Mouse (Mus musculus): ENCODE data around the gene Taf1b.
A peak's percentile ranks its signal among the peaks of the same experiment; 100 is the strongest.
"Not testable (repeated sequence)": the region's sequence is repeated elsewhere in the genome, so short reads cannot be mapped to it uniquely, and the experiment has no call there.

Gene Taf1b

DNA sequence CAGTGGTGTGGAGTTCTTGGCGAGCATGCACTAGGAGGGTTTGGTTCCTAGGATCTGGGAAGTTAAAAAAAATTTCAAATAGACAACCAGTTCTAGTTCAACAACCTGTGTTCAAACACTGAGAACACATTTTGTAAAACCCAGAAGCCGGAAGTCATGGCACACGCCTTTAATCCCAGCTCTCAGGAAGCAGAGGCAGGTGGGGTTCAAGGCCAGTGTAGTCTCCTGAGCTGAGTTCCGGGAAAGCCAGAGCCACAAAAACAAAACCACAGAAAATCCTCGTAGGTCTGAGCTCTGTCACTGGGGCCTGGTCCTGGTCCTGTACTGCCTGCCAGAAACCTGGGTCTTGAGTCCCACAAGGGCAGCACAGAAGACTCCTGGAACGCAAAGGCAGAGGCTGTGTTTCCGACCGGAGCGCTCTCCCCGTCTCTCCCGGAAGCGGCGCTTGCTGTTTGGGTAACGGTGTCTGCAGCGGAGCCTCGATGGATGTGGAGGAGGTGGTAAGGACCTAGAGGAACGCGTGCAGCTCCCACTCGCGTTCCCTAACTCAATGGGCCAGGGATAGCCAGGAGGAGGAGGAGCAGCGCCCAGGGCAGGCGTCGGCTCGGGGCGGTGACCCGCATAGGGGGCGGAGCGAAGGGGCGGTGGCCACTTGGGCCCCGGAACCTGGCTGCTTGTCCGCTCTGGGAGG lies at the start of gene Taf1b:
Gene Taf1b (plus strand): TSS at position 210 of the 691 bp plus-strand sequence.
- DNase-seq: peak; percentile 89

DNA sequence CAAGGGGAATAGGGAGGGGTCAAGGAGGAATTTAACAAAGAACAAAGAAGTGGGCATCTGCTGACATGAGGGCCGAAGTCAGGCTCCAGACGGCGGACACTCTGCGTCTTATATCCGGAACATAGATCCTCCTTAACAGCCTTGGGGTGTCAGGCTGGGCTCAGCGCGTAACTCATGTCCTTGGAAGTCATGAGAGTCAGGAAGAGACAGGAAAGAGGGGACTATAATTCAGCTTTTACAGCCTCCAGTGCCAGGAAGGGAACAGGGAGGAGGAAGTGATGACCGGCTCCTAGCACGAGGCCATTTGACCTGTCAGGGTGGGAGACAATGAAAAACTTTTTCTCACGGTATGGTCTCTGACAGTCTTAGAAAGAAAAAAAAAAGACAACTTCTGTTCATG lies 37.8 kb upstream of the Taf1b start:
- DNase-seq: no peak

- not testable (repeated sequence) for DNase-seq
Measured at GRCm38 (mm10) chr12:24462121-24462520, 36.0 kb upstream of the Taf1b start.

DNA sequence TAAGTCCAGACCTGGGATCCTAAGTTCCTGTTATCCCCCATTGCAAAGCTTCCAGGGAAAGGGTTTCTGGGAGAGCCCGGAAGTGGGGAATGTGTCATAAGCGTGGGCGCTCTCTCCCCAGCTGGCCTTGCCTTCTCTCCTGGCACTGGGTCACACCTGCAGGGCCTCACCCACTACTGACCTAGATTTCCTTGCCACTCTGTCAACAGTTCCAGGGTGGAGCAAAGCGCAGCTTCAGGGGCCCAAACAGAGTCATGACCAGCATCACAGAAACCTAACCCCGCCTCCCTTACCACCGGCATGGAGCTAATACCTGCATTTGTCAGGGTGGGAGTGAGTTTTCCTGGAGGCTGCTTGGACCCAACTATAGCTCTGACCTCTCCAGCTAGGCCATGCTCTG lies 34.7 kb upstream of the Taf1b start:
- not testable (repeated sequence) for DNase-seq

GRCm38 (mm10) chr12:24468966-24469365 lies 29.2 kb upstream of the Taf1b start:
- no peak for DNase-seq

- peak; percentile 40 for DNase-seq
Measured at GRCm38 (mm10) chr12:24470943-24471342, 27.2 kb upstream of the Taf1b start.

DNA sequence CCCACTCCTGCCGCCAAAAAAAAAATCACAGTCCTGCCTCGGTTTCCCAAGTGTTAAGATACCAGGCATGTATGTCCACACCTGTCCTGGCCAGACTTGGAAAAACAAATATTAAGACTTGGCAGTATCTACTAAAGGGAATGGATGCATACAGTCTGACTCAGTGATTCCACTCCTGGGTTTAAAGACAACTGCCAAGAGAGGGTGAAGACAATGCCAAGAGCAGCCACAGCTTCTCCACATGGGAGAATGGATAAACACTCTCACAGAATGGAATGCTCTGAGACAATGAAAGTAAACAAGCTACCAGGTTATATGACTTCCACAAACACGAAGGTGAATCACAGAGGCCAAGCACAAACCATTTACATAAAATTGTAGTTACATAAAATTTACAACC lies 24.9 kb upstream of the Taf1b start:
- DNase-seq: no peak

- DNase-seq: no peak
Measured at GRCm38 (mm10) chr12:24484930-24485329, 13.2 kb upstream of the Taf1b start.

- no peak for DNase-seq
Measured at GRCm38 (mm10) chr12:24486882-24487281, 11.3 kb upstream of the Taf1b start.

DNA sequence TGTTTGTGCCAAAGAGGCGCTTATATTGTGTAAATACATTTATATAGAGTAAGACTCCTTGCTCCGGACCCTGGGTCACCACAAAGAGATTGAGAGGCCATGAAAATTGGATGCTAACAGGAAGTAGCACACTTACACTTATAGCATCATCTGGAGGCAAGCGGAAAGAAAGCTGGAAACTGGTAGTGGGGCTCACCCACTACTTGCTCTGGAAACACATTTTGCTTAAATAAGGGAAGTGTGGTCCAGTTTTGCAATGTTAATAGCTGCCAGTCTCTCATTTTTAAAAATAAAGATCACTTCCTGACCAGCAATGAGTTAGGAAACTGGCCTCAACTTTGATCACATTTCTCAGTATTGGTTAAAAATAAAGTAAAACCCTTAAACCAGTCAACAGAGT lies 5.7 kb upstream of the Taf1b start:
- DNase-seq: not testable (repeated sequence)

DNA sequence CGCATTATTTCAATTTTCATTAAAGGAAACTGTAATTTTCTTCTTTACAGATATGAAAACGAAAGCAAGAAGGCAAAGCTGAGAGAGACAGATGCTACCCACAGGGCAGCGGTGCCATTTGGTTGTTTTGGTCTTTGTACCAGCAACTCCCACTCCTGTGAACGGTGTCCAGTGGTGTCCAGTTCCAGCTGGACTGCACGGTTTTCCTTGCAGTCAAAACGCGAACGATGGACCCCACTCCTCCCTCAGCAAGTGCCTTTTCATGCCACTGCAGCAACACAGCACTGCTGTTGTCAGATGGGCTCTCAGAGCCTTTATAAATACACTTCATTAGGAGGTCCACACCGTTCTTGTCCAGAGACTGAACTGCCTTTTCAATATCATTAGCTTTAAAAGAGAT lies 5.1 kb upstream of the Taf1b start:
- DNase-seq: no peak

GRCm38 (mm10) chr12:24493412-24493811 lies 4.7 kb upstream of the Taf1b start:
- no peak for DNase-seq

DNA sequence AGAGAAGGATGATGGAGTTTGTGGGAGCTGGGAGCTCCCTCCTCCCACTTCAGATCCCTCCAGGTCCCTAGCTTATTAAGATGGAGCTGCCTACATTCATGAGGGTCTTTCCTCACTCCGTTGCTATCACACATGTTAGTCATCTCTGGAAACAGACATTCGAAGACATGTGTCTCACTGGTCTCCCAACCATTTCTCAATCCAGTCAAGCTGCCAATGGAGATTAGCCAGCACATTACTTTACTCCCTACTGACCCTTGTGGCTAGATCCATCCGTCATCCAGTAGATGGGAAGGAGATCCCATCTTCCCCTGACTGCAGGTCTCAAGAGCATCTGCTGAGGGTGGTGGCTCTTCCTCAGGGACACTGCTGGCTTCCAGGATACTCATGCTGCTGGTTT lies 3.4 kb upstream of the Taf1b start:
- not testable (repeated sequence) for DNase-seq

DNA sequence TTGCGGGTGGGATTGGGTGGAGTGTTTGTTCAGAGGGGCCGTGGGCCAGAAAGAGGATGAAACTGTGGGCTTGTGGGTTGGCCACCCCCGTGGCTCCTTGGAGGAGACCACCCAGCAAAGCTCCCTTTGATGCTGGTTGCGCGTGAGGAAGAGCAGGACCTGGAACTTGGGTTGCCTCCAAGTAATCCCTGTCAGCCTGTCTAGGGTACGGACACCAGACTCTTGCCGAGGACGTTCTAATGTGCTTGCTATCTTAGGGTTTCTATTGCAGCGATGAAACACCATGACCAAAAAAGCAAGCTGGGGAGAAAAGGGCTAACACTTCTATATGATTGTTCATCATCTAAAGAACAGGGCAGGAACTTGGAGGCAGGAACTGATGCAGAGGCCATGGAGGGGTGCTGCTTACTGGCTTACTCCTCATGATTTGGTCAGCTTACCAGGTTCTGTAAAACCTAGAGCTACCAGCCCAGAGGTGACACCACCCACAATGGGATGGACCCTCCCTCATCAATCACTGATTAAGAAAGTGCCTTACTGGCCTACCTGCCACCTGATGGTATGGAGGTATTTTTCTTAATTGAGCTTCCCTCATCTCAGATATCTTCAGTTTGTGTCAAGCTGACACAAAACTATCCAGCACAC lies 804 bp downstream of the Taf1b start:
- not testable (repeated sequence) for DNase-seq

DNA sequence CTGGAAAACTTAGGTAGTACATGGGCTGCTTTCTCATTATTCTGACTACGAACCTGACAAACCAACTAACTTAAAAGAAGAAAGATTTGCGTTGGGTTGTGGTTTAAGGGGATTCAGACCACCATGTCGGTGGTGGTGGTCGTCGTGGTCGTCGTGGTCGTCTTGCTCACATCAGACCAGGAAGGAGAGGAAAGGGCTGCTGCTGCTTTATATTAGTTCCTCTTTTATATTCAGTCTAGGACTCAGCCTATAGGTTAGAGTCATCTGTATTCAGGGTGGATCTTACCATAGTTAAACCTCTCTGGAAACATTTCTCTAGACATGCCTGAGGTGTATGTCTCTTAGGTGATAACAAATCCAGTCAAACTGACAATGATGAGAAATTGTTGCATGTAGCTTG lies 19.0 kb downstream of the Taf1b start:
- no peak for DNase-seq

GRCm38 (mm10) chr12:24521076-24521475 lies 22.9 kb downstream of the Taf1b start:
- no peak for DNase-seq

DNA sequence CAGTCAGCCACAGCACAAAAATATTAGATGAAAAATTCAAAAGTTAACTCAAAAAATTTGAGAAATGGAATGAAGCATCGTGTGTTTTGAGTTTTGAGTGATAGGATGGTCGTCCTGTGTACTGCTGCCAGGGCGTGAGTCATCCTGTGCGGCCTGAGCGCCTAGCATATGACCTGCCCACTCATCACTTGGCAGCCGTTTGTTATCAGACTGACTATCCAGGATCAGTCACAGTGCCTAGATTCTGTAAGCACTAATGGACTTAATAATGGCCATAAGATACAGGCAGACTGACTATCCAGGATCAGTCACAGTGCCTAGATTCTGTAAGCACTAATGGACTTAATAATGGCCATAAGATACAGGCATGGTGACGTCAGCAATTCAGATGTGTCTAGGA lies 26.9 kb downstream of the Taf1b start:
- not testable (repeated sequence) for DNase-seq

GRCm38 (mm10) chr12:24536390-24536789 lies 38.2 kb downstream of the Taf1b start:
- no peak for DNase-seq

GRCm38 (mm10) chr12:24537201-24537600 lies 39.0 kb downstream of the Taf1b start:
- DNase-seq: no peak

GRCm38 (mm10) chr12:24537965-24538364 lies 39.8 kb downstream of the Taf1b start:
- no peak for DNase-seq

DNA sequence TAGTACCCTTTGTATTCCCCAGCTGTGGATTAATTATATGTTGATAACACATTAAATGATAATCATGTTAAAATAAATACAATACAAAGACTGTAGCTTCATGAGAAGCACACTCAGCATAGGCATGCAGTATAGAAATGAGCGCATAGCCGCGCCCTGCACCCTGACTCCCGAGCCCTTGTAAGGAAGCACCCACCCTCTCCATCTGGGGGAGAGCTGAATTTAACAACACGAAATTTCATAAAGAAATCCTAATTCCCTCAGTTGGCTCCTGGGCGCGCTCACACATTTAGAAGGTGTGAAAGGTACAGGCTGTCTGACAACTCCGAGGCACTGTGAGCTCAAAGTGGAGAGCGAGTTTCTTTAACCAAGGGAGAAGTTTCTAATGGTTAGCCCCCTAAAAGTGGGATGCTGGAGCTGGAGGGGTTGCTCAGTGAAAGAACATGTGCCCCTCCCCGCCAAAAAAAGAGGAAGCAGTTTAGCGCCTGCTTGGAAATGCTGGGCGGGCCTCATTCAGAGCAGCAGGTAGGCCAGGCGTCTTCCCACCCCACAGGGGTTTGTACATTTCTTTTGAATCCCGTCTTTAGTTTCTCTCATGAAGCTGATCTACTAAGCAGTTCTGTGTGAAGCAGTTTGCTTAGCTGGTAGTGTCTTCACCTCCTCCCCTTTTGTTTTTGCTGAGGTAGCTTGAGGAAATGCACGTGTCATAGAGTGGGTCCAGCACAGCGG lies 43.4 kb downstream of the Taf1b start:
- DNase-seq: no peak

- DNase-seq: no peak
Measured at GRCm38 (mm10) chr12:24547686-24548085, 49.5 kb downstream of the Taf1b start.

DNA sequence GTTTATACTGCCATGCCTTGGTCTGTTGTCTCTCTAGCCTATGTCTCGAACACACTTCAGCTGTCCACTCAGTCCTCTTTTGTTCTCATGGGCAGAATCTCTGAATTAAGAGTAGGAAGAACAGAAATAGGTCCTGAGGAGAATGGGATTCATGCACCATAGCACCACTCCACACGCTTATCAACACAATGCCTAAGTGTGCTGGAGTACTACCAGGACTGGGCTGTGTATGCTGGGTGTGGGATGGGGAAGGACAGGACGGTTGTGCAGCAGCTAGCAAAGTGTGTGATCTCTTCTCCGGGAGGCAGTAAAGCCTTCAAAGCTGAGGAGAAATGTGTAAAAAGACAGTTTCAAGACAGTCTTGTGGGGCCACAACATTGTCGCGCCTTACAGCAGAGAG lies 50.7 kb downstream of the Taf1b start:
- no peak for DNase-seq

- no peak for DNase-seq
Measured at GRCm38 (mm10) chr12:24552531-24552930, 54.4 kb downstream of the Taf1b start.

Data from right cerebral cortex, postnatal 4 days (tissue).